Mouse (Mus musculus): ENCODE data around the gene Anks4b.

- TF ChIP-seq CTCF (IDR thresholded peaks at IDR 0.05; ENCODE audit: extremely low read depth, insufficient read depth, low read length) (no peak), POLR2A (IDR thresholded peaks at IDR 0.05; ENCODE audit: extremely low read depth, insufficient read depth, low read length) (no peak)
Measured at GRCm38 (mm10) chr7:120190150-120190665, 16.6 kb downstream of the Anks4b start.

Measured in cortical plate, adult 2 months (tissue).